Mouse (Mus musculus): Measurements from ENCODE around the gene Ano8. TPM values are rescaled to one million over a fixed set of nuclear protein-coding genes. Genes with fewer than 3 reads are reported as not detected.

Gene Ano8
- total and polyA plus RNA-seq, 2 experiments: 2.3 to 5.2 TPM

GRCm38 (mm10) chr8:71460716-71461115 is 25.0 kb downstream of the Ano8 start:
- WGBS: 97% methylated on average over 6 of the region's 6 CpGs

GRCm38 (mm10) chr8:71457659-71458270 is 28.0 kb downstream of the Ano8 start:
- H3K9ac ChIP-seq (ENCODE audit: low read depth, low read length): no peak overlapping the region
- no peaks in the 10 kb centered on the region for H3K79me2 ChIP-seq (ENCODE audit: control insufficient read depth, insufficient read depth, low read length)
- peaks cover 5% of the 10 kb centered on the region; the same call in 1 of the 2 replicates for H3K4me1 ChIP-seq (ENCODE audit: control insufficient read depth, insufficient read depth, low read length)
- no peak overlapping the region for H3K4me3 ChIP-seq (ENCODE audit: insufficient read depth, low read depth, low read length)
- TF ChIP-seq POLR2A (IDR thresholded peaks at IDR 0.05; ENCODE audit: extremely low read depth, insufficient read depth, low read length): no peak
- no peak for TF ChIP-seq CTCF (IDR thresholded peaks at IDR 0.05; ENCODE audit: low read depth, low read length)
- 90% methylated on average over 20 of the region's 20 CpGs for WGBS
- H3K27me3 ChIP-seq (ENCODE audit: control insufficient read depth, insufficient read depth, low read length): no peaks in the 10 kb centered on the region
- no peak overlapping the region for H3K27ac ChIP-seq (replicated peaks; ENCODE audit: insufficient read depth, low read depth, low read length)
- no peaks in the 10 kb centered on the region for H3K36me3 ChIP-seq (ENCODE audit: control insufficient read depth, insufficient read depth, low read length)
- DNase-seq (ENCODE audit: extremely low read depth, low read depth, low spot score): no peak

More at GRCm38 (mm10) chr8:71460716-71461115, 25.0 kb downstream of the Ano8 start:
- no peak for TF ChIP-seq CTCF (IDR thresholded peaks at IDR 0.05; ENCODE audit: low read depth, low read length)
- TF ChIP-seq POLR2A (IDR thresholded peaks at IDR 0.05; ENCODE audit: extremely low read depth, insufficient read depth, low read length): no peak
- H3K27me3 ChIP-seq (ENCODE audit: control insufficient read depth, insufficient read depth, low read length): no peaks in the 10 kb centered on the region
- no peak overlapping the region for H3K9ac ChIP-seq (ENCODE audit: low read depth, low read length)
- H3K4me3 ChIP-seq (ENCODE audit: insufficient read depth, low read depth, low read length): no peak overlapping the region
- no peak overlapping the region for H3K27ac ChIP-seq (replicated peaks; ENCODE audit: insufficient read depth, low read depth, low read length)
- H3K36me3 ChIP-seq (ENCODE audit: control insufficient read depth, insufficient read depth, low read length): no peaks in the 10 kb centered on the region
- H3K79me2 ChIP-seq (ENCODE audit: control insufficient read depth, insufficient read depth, low read length): no peaks in the 10 kb centered on the region
- peaks cover 15% of the 10 kb centered on the region for H3K4me1 ChIP-seq (ENCODE audit: control insufficient read depth, insufficient read depth, low read length)
- DNase-seq (ENCODE audit: extremely low read depth, low read depth, low spot score): no peak

GRCm38 (mm10) chr8:71456906-71457305 is 28.9 kb downstream of the Ano8 start:
- DNase-seq (ENCODE audit: extremely low read depth, low read depth, low spot score): no peak
- 55% methylated on average over 22 of the region's 22 CpGs for WGBS
- TF ChIP-seq POLR2A (IDR thresholded peaks at IDR 0.05; ENCODE audit: extremely low read depth, insufficient read depth, low read length) (no peak), CTCF (IDR thresholded peaks at IDR 0.05; ENCODE audit: low read depth, low read length) (no peak)

GRCm38 (mm10) chr8:71454668-71455067 is 31.1 kb downstream of the Ano8 start:
- WGBS: 82% methylated on average over 8 of the region's 8 CpGs
- Histone ChIP-seq H3K79me2 (ENCODE audit: control insufficient read depth, insufficient read depth, low read length) (no peaks in the 10 kb centered on the region), H3K27me3 (ENCODE audit: control insufficient read depth, insufficient read depth, low read length) (no peaks in the 10 kb centered on the region)

More at GRCm38 (mm10) chr8:71456906-71457305, 28.9 kb downstream of the Ano8 start:
- Histone ChIP-seq H3K79me2 (ENCODE audit: control insufficient read depth, insufficient read depth, low read length) (no peaks in the 10 kb centered on the region), H3K4me1 (ENCODE audit: control insufficient read depth, insufficient read depth, low read length) (no peaks in the 10 kb centered on the region), H3K36me3 (ENCODE audit: control insufficient read depth, insufficient read depth, low read length) (no peaks in the 10 kb centered on the region), H3K4me3 (ENCODE audit: insufficient read depth, low read depth, low read length) (no peak overlapping the region), H3K9ac (ENCODE audit: low read depth, low read length) (no peak overlapping the region), H3K27ac (replicated peaks; ENCODE audit: insufficient read depth, low read depth, low read length) (no peak overlapping the region), H3K27me3 (ENCODE audit: control insufficient read depth, insufficient read depth, low read length) (no peaks in the 10 kb centered on the region)

GRCm38 (mm10) chr8:71452669-71453068 is 33.1 kb downstream of the Ano8 start:
- no peak for DNase-seq (ENCODE audit: extremely low read depth, low read depth, low spot score)
- no peak for TF ChIP-seq POLR2A (IDR thresholded peaks at IDR 0.05; ENCODE audit: extremely low read depth, insufficient read depth, low read length)
- TF ChIP-seq CTCF (IDR thresholded peaks at IDR 0.05; ENCODE audit: low read depth, low read length): no peak
- Histone ChIP-seq H3K4me3 (ENCODE audit: insufficient read depth, low read depth, low read length) (no peak overlapping the region), H3K27ac (replicated peaks; ENCODE audit: insufficient read depth, low read depth, low read length) (no peak overlapping the region), H3K4me1 (ENCODE audit: control insufficient read depth, insufficient read depth, low read length) (no peaks in the 10 kb centered on the region), H3K79me2 (ENCODE audit: control insufficient read depth, insufficient read depth, low read length) (no peaks in the 10 kb centered on the region), H3K36me3 (ENCODE audit: control insufficient read depth, insufficient read depth, low read length) (no peaks in the 10 kb centered on the region), H3K27me3 (ENCODE audit: control insufficient read depth, insufficient read depth, low read length) (no peaks in the 10 kb centered on the region), H3K9ac (ENCODE audit: low read depth, low read length) (no peak overlapping the region)
- WGBS: 71% methylated on average over 2 of the region's 2 CpGs

More at GRCm38 (mm10) chr8:71454668-71455067, 31.1 kb downstream of the Ano8 start:
- no peak overlapping the region for H3K9ac ChIP-seq (ENCODE audit: low read depth, low read length)
- H3K36me3 ChIP-seq (ENCODE audit: control insufficient read depth, insufficient read depth, low read length): no peaks in the 10 kb centered on the region
- no peak for DNase-seq (ENCODE audit: extremely low read depth, low read depth, low spot score)
- H3K4me3 ChIP-seq (ENCODE audit: insufficient read depth, low read depth, low read length): no peak overlapping the region
- no peak overlapping the region for H3K27ac ChIP-seq (replicated peaks; ENCODE audit: insufficient read depth, low read depth, low read length)
- H3K4me1 ChIP-seq (ENCODE audit: control insufficient read depth, insufficient read depth, low read length): no peaks in the 10 kb centered on the region
- TF ChIP-seq POLR2A (IDR thresholded peaks at IDR 0.05; ENCODE audit: extremely low read depth, insufficient read depth, low read length) (no peak), CTCF (IDR thresholded peaks at IDR 0.05; ENCODE audit: low read depth, low read length) (no peak)

- Histone ChIP-seq H3K79me2 (ENCODE audit: control insufficient read depth, insufficient read depth, low read length) (no peaks in the 10 kb centered on the region), H3K4me3 (ENCODE audit: insufficient read depth, low read depth, low read length) (no peak overlapping the region), H3K9ac (ENCODE audit: low read depth, low read length) (no peak overlapping the region), H3K27me3 (ENCODE audit: control insufficient read depth, insufficient read depth, low read length) (no peaks in the 10 kb centered on the region), H3K27ac (replicated peaks; ENCODE audit: insufficient read depth, low read depth, low read length) (no peak overlapping the region), H3K4me1 (ENCODE audit: control insufficient read depth, insufficient read depth, low read length) (no peaks in the 10 kb centered on the region), H3K36me3 (ENCODE audit: control insufficient read depth, insufficient read depth, low read length) (no peaks in the 10 kb centered on the region)
- WGBS: 64% methylated on average over 11 of the region's 11 CpGs
- DNase-seq (ENCODE audit: extremely low read depth, low read depth, low spot score): no peak
- TF ChIP-seq POLR2A (IDR thresholded peaks at IDR 0.05; ENCODE audit: extremely low read depth, insufficient read depth, low read length) (no peak), CTCF (IDR thresholded peaks at IDR 0.05; ENCODE audit: low read depth, low read length) (no peak)
These were observed 34.0 kb downstream of the Ano8 start for GRCm38 (mm10) chr8:71451777-71452176.
